Mouse (Mus musculus) thymus, postnatal 4 days (tissue): ENCODE results near the gene Fam217b.

Experiments
- DNase-seq: peaks from one replicate; pipeline ENCODE4 v3.0.0; 2021

The Fam217b gene

GRCm38 (mm10) chr2:178449386-178449785 is 35.1 kb downstream of the Fam217b start:
- DNase-seq: no peak

- DNase-seq: no peak
Observed at GRCm38 (mm10) chr2:178450236-178450635, 35.9 kb downstream of the Fam217b start.

GRCm38 (mm10) chr2:178450961-178451360 is 36.6 kb downstream of the Fam217b start:
- DNase-seq: no peak

- DNase-seq: no peak
Observed at GRCm38 (mm10) chr2:178454664-178455516, 40.6 kb downstream of the Fam217b start.

- no peak for DNase-seq
Observed at GRCm38 (mm10) chr2:178457414-178457813, 43.1 kb downstream of the Fam217b start.

- DNase-seq: no peak
Observed at GRCm38 (mm10) chr2:178460353-178460752, 46.0 kb downstream of the Fam217b start.

GRCm38 (mm10) chr2:178471546-178472480 is 57.5 kb downstream of the Fam217b start:
- DNase-seq: no peak

- DNase-seq: no peak
Observed at GRCm38 (mm10) chr2:178473916-178474315, 59.6 kb downstream of the Fam217b start.
